Mouse (Mus musculus): Measurements from ENCODE around the gene Sipa1l1.

Sipa1l1 gene

GRCm38 (mm10) chr12:82213056-82213455, 43.9 kb downstream of the Sipa1l1 start:
- no peak for DNase-seq

- DNase-seq: no peak
Measured at GRCm38 (mm10) chr12:82214916-82215315, 45.8 kb downstream of the Sipa1l1 start.

GRCm38 (mm10) chr12:82216801-82217553, 47.9 kb downstream of the Sipa1l1 start:
- DNase-seq: no peak

GRCm38 (mm10) chr12:82218201-82218600, 49.1 kb downstream of the Sipa1l1 start:
- no peak for DNase-seq

GRCm38 (mm10) chr12:82220367-82221089, 51.4 kb downstream of the Sipa1l1 start:
- no peak for DNase-seq

- DNase-seq: no peak
Measured at GRCm38 (mm10) chr12:82223126-82223815, 54.2 kb downstream of the Sipa1l1 start.

GRCm38 (mm10) chr12:82224848-82225247, 55.7 kb downstream of the Sipa1l1 start:
- no peak for DNase-seq

GRCm38 (mm10) chr12:82225278-82225677, 56.2 kb downstream of the Sipa1l1 start:
- DNase-seq: no peak

- no peak for DNase-seq
Measured at GRCm38 (mm10) chr12:82225751-82226228, 56.7 kb downstream of the Sipa1l1 start.

GRCm38 (mm10) chr12:82226311-82227066, 57.4 kb downstream of the Sipa1l1 start:
- DNase-seq: no peak

- DNase-seq: no peak
Measured at GRCm38 (mm10) chr12:82230127-82230526, 61.0 kb downstream of the Sipa1l1 start.

GRCm38 (mm10) chr12:82231191-82231590, 62.1 kb downstream of the Sipa1l1 start:
- no peak for DNase-seq

GRCm38 (mm10) chr12:82233177-82233576, 64.1 kb downstream of the Sipa1l1 start:
- DNase-seq: no peak

GRCm38 (mm10) chr12:82234463-82235223, 65.5 kb downstream of the Sipa1l1 start:
- DNase-seq: no peak

- no peak for DNase-seq
Measured at GRCm38 (mm10) chr12:82237095-82237494, 68.0 kb downstream of the Sipa1l1 start.

- DNase-seq: no peak
Measured at GRCm38 (mm10) chr12:82237946-82238345, 68.8 kb downstream of the Sipa1l1 start.

- DNase-seq: no peak
Measured at GRCm38 (mm10) chr12:82240674-82241073, 71.6 kb downstream of the Sipa1l1 start.

GRCm38 (mm10) chr12:82245219-82245618, 76.1 kb downstream of the Sipa1l1 start:
- DNase-seq: no peak

- DNase-seq: no peak
Measured at GRCm38 (mm10) chr12:82246422-82246821, 77.3 kb downstream of the Sipa1l1 start.

GRCm38 (mm10) chr12:82247371-82248258, 78.5 kb downstream of the Sipa1l1 start:
- DNase-seq: no peak

- no peak for DNase-seq
Measured at GRCm38 (mm10) chr12:82248501-82248900, 79.4 kb downstream of the Sipa1l1 start.

Measured in cerebellum, postnatal 36 days (tissue).